Mouse (Mus musculus) erythroblast, embryonic 14.5 days (primary cell): ENCODE measurements around the gene Zfp830.

ENCODE experiments used
- GATA1 ChIP-seq: IDR thresholded peaks from 2 replicates; pipeline ENCODE4 v1.6.1; 2012; ENCODE audit warnings: low read length, inconsistent platforms, mixed read lengths
- TAL1 ChIP-seq: IDR thresholded peaks from 3 replicates; pipeline ENCODE4 v1.6.1; 2012; ENCODE audit warnings: low read length, inconsistent platforms, mixed read lengths

DNA sequence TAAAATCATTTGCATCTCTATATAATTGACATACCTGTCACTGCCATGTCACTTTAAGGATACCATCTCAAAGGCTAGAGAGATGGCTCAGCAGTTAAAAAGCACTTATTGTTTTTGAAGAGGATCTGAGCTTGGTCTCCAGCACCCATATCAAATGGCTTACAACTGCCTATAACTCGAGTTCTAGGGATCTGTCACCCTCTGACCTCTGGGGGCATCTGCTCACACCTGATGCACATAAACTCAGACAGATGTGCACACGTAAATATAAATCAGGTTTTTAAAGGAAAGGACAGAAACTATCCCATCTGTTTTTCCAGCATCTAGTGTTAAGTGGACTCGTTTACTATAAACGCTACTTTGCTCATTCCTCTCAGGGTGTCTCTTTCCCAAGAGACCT, 884 bp upstream of the Zfp830 start:
- TF ChIP-seq GATA1 (no peak), TAL1 (no peak)
